In the genomic region with DNA sequence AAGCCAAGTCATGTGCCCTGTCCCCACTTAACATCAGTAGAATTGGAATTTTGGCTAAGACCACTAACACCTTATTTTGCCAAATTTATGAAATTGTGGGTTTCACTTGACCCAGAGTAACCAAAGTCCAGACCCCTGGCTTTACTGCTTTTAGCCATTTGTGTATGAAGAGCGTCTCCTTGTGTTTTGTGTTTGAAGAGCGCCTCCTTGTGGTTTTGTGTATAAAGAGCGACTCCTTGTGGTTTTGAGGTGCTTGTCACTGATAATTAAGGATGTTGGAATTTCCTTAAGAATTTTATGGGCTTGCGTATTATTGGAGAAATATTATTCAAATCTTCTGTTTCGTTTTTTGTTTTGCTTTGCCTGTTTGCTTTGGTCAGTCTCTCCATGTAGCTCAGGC, we compare ENCODE assay signal across 9 mouse cellular contexts. TPM values are rescaled to one million over a fixed set of nuclear protein-coding genes. Genes with fewer than 3 reads are reported as not detected.
DNase-seq lines count a peak whose midpoint lies in the region; ATAC-seq and TF ChIP-seq lines count a peak whose summit lies in the region.
"Had no signal": no experiment of that assay in that cellular context is flagged by ENCODE, and none has a peak within 500 bp of the region (broad histone marks: within the 10 kb centered on the region; RNA-seq: fewer than 3 reads in every experiment).

No protein-coding gene starts in this region.

- H3K4me1 ChIP-seq in forebrain, postnatal 0 days (ENCODE audit: insufficient read depth): no peaks in the 10 kb centered on the region
- H3K4me1 ChIP-seq in forebrain, embryonic 13.5 days: no peaks in the 10 kb centered on the region
- no peaks in the 10 kb centered on the region for H3K4me1 ChIP-seq in midbrain, embryonic 14.5 days (ENCODE audit: control insufficient read depth, insufficient read depth, low read length)
- no peaks in the 10 kb centered on the region for H3K4me1 ChIP-seq in midbrain, embryonic 16.5 days (ENCODE audit: control insufficient read depth, insufficient read depth, low read length)
- H3K4me1 ChIP-seq in embryonic facial prominence, embryonic 10.5 days: no peaks in the 10 kb centered on the region
- H3K4me1 ChIP-seq in neural tube, embryonic 11.5 days (ENCODE audit: control insufficient read depth, insufficient read depth, low read length): no peaks in the 10 kb centered on the region
- H3K4me1 ChIP-seq: midbrain, embryonic 12.5 days had no signal

- no peak overlapping the region for H3K27ac ChIP-seq in forebrain, postnatal 0 days (ENCODE audit: low read depth, low read length)
- no peak overlapping the region for H3K27ac ChIP-seq in forebrain, embryonic 13.5 days
- H3K27ac ChIP-seq in midbrain, embryonic 14.5 days (replicated peaks; ENCODE audit: low read depth, low read length): no peak overlapping the region
- H3K27ac ChIP-seq in midbrain, embryonic 16.5 days (ENCODE audit: low read length): no peak overlapping the region
- H3K27ac ChIP-seq in embryonic facial prominence, embryonic 10.5 days (replicated peaks): no peak overlapping the region
- H3K27ac ChIP-seq in neural tube, embryonic 11.5 days (ENCODE audit: low read depth, low read length): no peak overlapping the region
- H3K27ac ChIP-seq: midbrain, embryonic 12.5 days had no signal

- no peak overlapping the region for H3K9ac ChIP-seq in forebrain, postnatal 0 days
- no peak overlapping the region for H3K9ac ChIP-seq in forebrain, embryonic 13.5 days
- H3K9ac ChIP-seq in midbrain, embryonic 14.5 days (replicated peaks; ENCODE audit: low read length): no peak overlapping the region
- H3K9ac ChIP-seq in midbrain, embryonic 16.5 days (ENCODE audit: low read depth, low read length): no peak overlapping the region
- no peak overlapping the region for H3K9ac ChIP-seq in neural tube, embryonic 11.5 days (ENCODE audit: low read length)
- H3K9ac ChIP-seq: midbrain, embryonic 12.5 days had no signal

- no peak overlapping the region for H3K4me2 ChIP-seq in forebrain, postnatal 0 days (ENCODE audit: low read depth)
- H3K4me2 ChIP-seq in forebrain, embryonic 13.5 days: no peak overlapping the region
- no peak overlapping the region for H3K4me2 ChIP-seq in midbrain, embryonic 14.5 days (ENCODE audit: low read length)
- no peak overlapping the region for H3K4me2 ChIP-seq in midbrain, embryonic 16.5 days (ENCODE audit: low read length)
- H3K4me2 ChIP-seq in neural tube, embryonic 11.5 days (ENCODE audit: low read depth): no peak overlapping the region
- H3K4me2 ChIP-seq: midbrain, embryonic 12.5 days had no signal

- H3K9me3 ChIP-seq in forebrain, postnatal 0 days (ENCODE audit: low read length): no peaks in the 10 kb centered on the region
- no peaks in the 10 kb centered on the region for H3K9me3 ChIP-seq in forebrain, embryonic 13.5 days (replicated peaks)
- H3K9me3 ChIP-seq in midbrain, embryonic 14.5 days (ENCODE audit: control insufficient read depth, low read length): no peaks in the 10 kb centered on the region
- no peaks in the 10 kb centered on the region for H3K9me3 ChIP-seq in midbrain, embryonic 16.5 days (replicated peaks; ENCODE audit: control insufficient read depth, low read length, poor library complexity, severe bottlenecking)
- no peaks in the 10 kb centered on the region for H3K9me3 ChIP-seq in embryonic facial prominence, embryonic 10.5 days
- H3K9me3 ChIP-seq in neural tube, embryonic 11.5 days (ENCODE audit: control insufficient read depth, low read length): no peaks in the 10 kb centered on the region
- H3K9me3 ChIP-seq: midbrain, embryonic 12.5 days had no signal

- H3K27me3 ChIP-seq in forebrain, postnatal 0 days (ENCODE audit: insufficient read depth, low read length): no peaks in the 10 kb centered on the region
- H3K27me3 ChIP-seq in forebrain, embryonic 13.5 days: no peaks in the 10 kb centered on the region
- no peaks in the 10 kb centered on the region for H3K27me3 ChIP-seq in midbrain, embryonic 14.5 days (ENCODE audit: control insufficient read depth, insufficient read depth, low read length)
- no peaks in the 10 kb centered on the region for H3K27me3 ChIP-seq in midbrain, embryonic 16.5 days (ENCODE audit: control insufficient read depth, insufficient read depth, low read depth, low read length)
- no peaks in the 10 kb centered on the region for H3K27me3 ChIP-seq in embryonic facial prominence, embryonic 10.5 days (replicated peaks; ENCODE audit: low read depth, poor library complexity, severe bottlenecking)
- no peaks in the 10 kb centered on the region for H3K27me3 ChIP-seq in neural tube, embryonic 11.5 days (ENCODE audit: control insufficient read depth, insufficient read depth, low read length)
- H3K27me3 ChIP-seq: midbrain, embryonic 12.5 days had no signal

- peak; percentile 79 for DNase-seq in forebrain, postnatal 0 days
- DNase-seq in midbrain, embryonic 14.5 days: peak; percentile 83
- DNase-seq in embryonic facial prominence, embryonic 10.5 days (ENCODE audit: low spot score): peak; percentile 21
- peak; percentile 21 for DNase-seq in neural tube, embryonic 11.5 days (ENCODE audit: low spot score)
- no peak for DNase-seq in urinary bladder, adult 18-20 months (ENCODE audit: low spot score in 2 of 2)
- no peak for DNase-seq in right cerebral cortex, adult 18-20 months

- peaks cover 53% of the 10 kb centered on the region for H3K36me3 ChIP-seq in forebrain, postnatal 0 days (ENCODE audit: insufficient read depth)
- H3K36me3 ChIP-seq in forebrain, embryonic 13.5 days (ENCODE audit: poor library complexity, severe bottlenecking): peaks cover 82% of the 10 kb centered on the region
- H3K36me3 ChIP-seq in midbrain, embryonic 14.5 days (ENCODE audit: control insufficient read depth, insufficient read depth, low read length): peaks cover 67% of the 10 kb centered on the region
- H3K36me3 ChIP-seq in midbrain, embryonic 16.5 days (ENCODE audit: control insufficient read depth, insufficient read depth, low read length): peaks cover 18% of the 10 kb centered on the region
- H3K36me3 ChIP-seq in embryonic facial prominence, embryonic 10.5 days (replicated peaks): peaks cover 96% of the 10 kb centered on the region
- peaks cover 6% of the 10 kb centered on the region; the same call in 1 of the 2 replicates for H3K36me3 ChIP-seq in neural tube, embryonic 11.5 days (ENCODE audit: control insufficient read depth, insufficient read depth, low read length)

- H3K4me3 ChIP-seq in forebrain, postnatal 0 days (ENCODE audit: low read depth, low read length): no peak overlapping the region
- no peak overlapping the region for H3K4me3 ChIP-seq in forebrain, embryonic 13.5 days
- H3K4me3 ChIP-seq in midbrain, embryonic 14.5 days (replicated peaks; ENCODE audit: low read depth, low read length): no peak overlapping the region
- no peak overlapping the region for H3K4me3 ChIP-seq in midbrain, embryonic 16.5 days (ENCODE audit: low read depth, low read length)
- H3K4me3 ChIP-seq in embryonic facial prominence, embryonic 10.5 days: no peak overlapping the region
- no peak overlapping the region for H3K4me3 ChIP-seq in neural tube, embryonic 11.5 days (ENCODE audit: low read depth, low read length)
- H3K4me3 ChIP-seq: midbrain, embryonic 12.5 days had no signal

- 44% methylated on average over 5 of the region's 5 CpGs for WGBS in forebrain, postnatal 0 days
- 46% methylated on average over 5 of the region's 5 CpGs for WGBS in forebrain, embryonic 13.5 days
- WGBS in midbrain, embryonic 14.5 days: 53% methylated on average over 5 of the region's 5 CpGs
- WGBS in midbrain, embryonic 16.5 days: 52% methylated on average over 5 of the region's 5 CpGs
- 51% methylated on average over 5 of the region's 5 CpGs for WGBS in embryonic facial prominence, embryonic 10.5 days
- 62% methylated on average over 5 of the region's 5 CpGs for WGBS in neural tube, embryonic 11.5 days

- ATAC-seq in forebrain, postnatal 0 days: no peak
- ATAC-seq in forebrain, embryonic 13.5 days: no peak
- ATAC-seq in midbrain, embryonic 14.5 days (ENCODE audit: low FRiP score, low TSS enrichment): no peak
- no peak for ATAC-seq in midbrain, embryonic 16.5 days
- no peak for ATAC-seq in neural tube, embryonic 11.5 days (ENCODE audit: insufficient read depth, low FRiP score, low TSS enrichment)

- TF ChIP-seq CTCF in forebrain, postnatal 0 days (IDR thresholded peaks at IDR 0.05; ENCODE audit: low read depth): peak; percentile 85

RNA-seq across cellular contexts. Expression of gene Pitpnb, which starts 11.0 kb away (rescaled TPM):
- total RNA-seq in forebrain, postnatal 0 days (2014; rRNA removed): 8.3 and 11.2 TPM in 2 replicates
- polyA plus RNA-seq in forebrain, postnatal 0 days (2015; fragmentation: Nextera tagmentation; extraction: Ambion mirVana): 80.6 and 93.0 TPM in 2 replicates
- 103 and 112 TPM in 2 replicates for polyA plus RNA-seq in forebrain, embryonic 13.5 days (2015; fragmentation: Nextera tagmentation; extraction: Ambion mirVana)
- 77.6 and 104 TPM in 2 replicates for polyA plus RNA-seq in midbrain, embryonic 14.5 days (2014; fragmentation: Nextera tagmentation; extraction: Ambion mirVana)
- 96.9 and 98.7 TPM in 2 replicates for polyA plus RNA-seq in midbrain, embryonic 16.5 days (2015; fragmentation: Nextera tagmentation; extraction: Ambion mirVana)
- polyA plus RNA-seq in embryonic facial prominence, embryonic 10.5 days (2016; fragmentation: Nextera tagmentation; extraction: Ambion mirVana): 127 and 133 TPM in 2 replicates
- polyA plus RNA-seq in neural tube, embryonic 11.5 days (2014; fragmentation: Nextera tagmentation; extraction: Ambion mirVana): 131 and 134 TPM in 2 replicates

Comparison
In these comparisons a context has a peak if more than half of its experiments do, and no peak if none do; other contexts are left out.
1. DNase-seq: peak in forebrain, postnatal 0 days (single experiment), midbrain, embryonic 14.5 days (single experiment), embryonic facial prominence, embryonic 10.5 days (single experiment) and neural tube, embryonic 11.5 days (single experiment); none in urinary bladder, adult 18-20 months (0 of 2) and right cerebral cortex, adult 18-20 months (single experiment).